Mouse (Mus musculus): ENCODE measurements around the gene Nt5c2. TPM values are rescaled to one million over a fixed set of nuclear protein-coding genes. Genes with fewer than 3 reads are reported as not detected.

Gene Nt5c2
- polyA plus RNA-seq, 1 experiment from 2014 or later, result 111 TPM

GRCm38 (mm10) chr19:46955630-46956029 lies 59.3 kb downstream of the Nt5c2 start:
- ATAC-seq (ENCODE audit: insufficient number of reproducible peaks, low FRiP score), result no peak

GRCm38 (mm10) chr19:46953536-46953935 lies 61.4 kb downstream of the Nt5c2 start:
- H3K4me2 ChIP-seq, result no peak overlapping the region
- no peak for ATAC-seq (ENCODE audit: insufficient number of reproducible peaks, low FRiP score)
- H3K27me3 ChIP-seq (replicated peaks), result no peaks in the 10 kb centered on the region
- peaks cover 24% of the 10 kb centered on the region for H3K36me3 ChIP-seq
- 73% methylated on average over 3 of the region's 3 CpGs for WGBS
- H3K27ac ChIP-seq (ENCODE audit: poor library complexity, severe bottlenecking), result 0 out of 2 replicates have a peak overlapping the region, but pooled peaks have one; percentile 49
- H3K4me3 ChIP-seq, result no peak overlapping the region
- H3K9me3 ChIP-seq (replicated peaks), result no peaks in the 10 kb centered on the region
- H3K9ac ChIP-seq, result no peak overlapping the region
- H3K4me1 ChIP-seq (replicated peaks), result peaks cover 30% of the 10 kb centered on the region

More at GRCm38 (mm10) chr19:46955630-46956029, 59.3 kb downstream of the Nt5c2 start:
- Histone ChIP-seq H3K4me3 (no peak overlapping the region), H3K27ac (ENCODE audit: poor library complexity, severe bottlenecking) (no peak overlapping the region), H3K27me3 (replicated peaks) (no peaks in the 10 kb centered on the region), H3K9ac (no peak overlapping the region), H3K4me1 (replicated peaks) (peaks cover 46% of the 10 kb centered on the region), H3K4me2 (no peak overlapping the region), H3K36me3 (peaks cover 11% of the 10 kb centered on the region; the same call in 1 of the 2 replicates), H3K9me3 (replicated peaks) (no peaks in the 10 kb centered on the region)
- 96% methylated on average over 4 of the region's 4 CpGs for WGBS

GRCm38 (mm10) chr19:46952986-46953385 lies 62.0 kb downstream of the Nt5c2 start:
- 70% methylated on average over 5 of the region's 5 CpGs for WGBS
- Histone ChIP-seq H3K27me3 (replicated peaks) (no peaks in the 10 kb centered on the region), H3K4me2 (no peak overlapping the region), H3K9ac (no peak overlapping the region), H3K9me3 (replicated peaks) (no peaks in the 10 kb centered on the region), H3K27ac (ENCODE audit: poor library complexity, severe bottlenecking) (0 out of 2 replicates have a peak overlapping the region, but pooled peaks have one; percentile 36), H3K4me1 (replicated peaks) (peaks cover 29% of the 10 kb centered on the region), H3K36me3 (peaks cover 24% of the 10 kb centered on the region), H3K4me3 (no peak overlapping the region)
- ATAC-seq (ENCODE audit: insufficient number of reproducible peaks, low FRiP score), result no peak

GRCm38 (mm10) chr19:46944341-46944740 lies 70.6 kb downstream of the Nt5c2 start:
- Histone ChIP-seq H3K27ac (ENCODE audit: poor library complexity, severe bottlenecking) (no peak overlapping the region), H3K9ac (no peak overlapping the region), H3K4me1 (replicated peaks) (peaks cover 7% of the 10 kb centered on the region; the same call in 1 of the 2 replicates), H3K4me3 (no peak overlapping the region), H3K9me3 (replicated peaks) (no peaks in the 10 kb centered on the region), H3K27me3 (replicated peaks) (no peaks in the 10 kb centered on the region), H3K36me3 (peaks cover 34% of the 10 kb centered on the region), H3K4me2 (no peak overlapping the region)
- ATAC-seq (ENCODE audit: insufficient number of reproducible peaks, low FRiP score), result no peak
- WGBS, result 80% methylated on average over 6 of the region's 6 CpGs

- peak overlapping the region; percentile 73 for H3K27ac ChIP-seq (ENCODE audit: poor library complexity, severe bottlenecking)
- WGBS, result 29% methylated on average over 6 of the region's 6 CpGs
- no peak overlapping the region for H3K9ac ChIP-seq
- H3K9me3 ChIP-seq (replicated peaks), result no peaks in the 10 kb centered on the region
- no peak for ATAC-seq (ENCODE audit: insufficient number of reproducible peaks, low FRiP score)
- H3K4me2 ChIP-seq, result peak overlapping the region; percentile 38
- peaks cover 35% of the 10 kb centered on the region for H3K4me1 ChIP-seq (replicated peaks)
- peaks cover 9% of the 10 kb centered on the region for H3K36me3 ChIP-seq
- H3K27me3 ChIP-seq (replicated peaks), result no peaks in the 10 kb centered on the region
- no peak overlapping the region for H3K4me3 ChIP-seq
Measured at GRCm38 (mm10) chr19:46937173-46937572, 77.8 kb downstream of the Nt5c2 start.

GRCm38 (mm10) chr19:46934025-46934424 lies 80.9 kb downstream of the Nt5c2 start:
- Histone ChIP-seq H3K9me3 (replicated peaks) (no peaks in the 10 kb centered on the region), H3K4me1 (replicated peaks) (peaks cover 49% of the 10 kb centered on the region), H3K27ac (ENCODE audit: poor library complexity, severe bottlenecking) (peak overlapping the region; percentile 40; the same call in 1 of the 2 replicates), H3K36me3 (no peaks in the 10 kb centered on the region), H3K4me3 (no peak overlapping the region), H3K27me3 (replicated peaks) (no peaks in the 10 kb centered on the region), H3K9ac (no peak overlapping the region), H3K4me2 (no peak overlapping the region)
- ATAC-seq (ENCODE audit: insufficient number of reproducible peaks, low FRiP score), result no peak
- WGBS, result 81% methylated on average over 4 of the region's 4 CpGs

- Histone ChIP-seq H3K4me2 (no peak overlapping the region), H3K9me3 (replicated peaks) (no peaks in the 10 kb centered on the region), H3K27me3 (replicated peaks) (no peaks in the 10 kb centered on the region), H3K4me1 (replicated peaks) (peaks cover 45% of the 10 kb centered on the region), H3K27ac (ENCODE audit: poor library complexity, severe bottlenecking) (no peak overlapping the region; the same call in 1 of the 2 replicates), H3K9ac (no peak overlapping the region), H3K36me3 (no peaks in the 10 kb centered on the region), H3K4me3 (no peak overlapping the region)
- 77% methylated on average over 5 of the region's 5 CpGs for WGBS
- ATAC-seq (ENCODE audit: insufficient number of reproducible peaks, low FRiP score), result no peak
Measured at GRCm38 (mm10) chr19:46932608-46933007, 82.3 kb downstream of the Nt5c2 start.

- Histone ChIP-seq H3K27ac (ENCODE audit: poor library complexity, severe bottlenecking) (peak overlapping the region; percentile 83), H3K4me1 (replicated peaks) (peaks cover 54% of the 10 kb centered on the region), H3K27me3 (replicated peaks) (no peaks in the 10 kb centered on the region), H3K9me3 (replicated peaks) (no peaks in the 10 kb centered on the region), H3K4me2 (no peak overlapping the region), H3K36me3 (no peaks in the 10 kb centered on the region), H3K4me3 (no peak overlapping the region), H3K9ac (no peak overlapping the region)
- 72% methylated on average over 5 of the region's 5 CpGs for WGBS
- ATAC-seq (ENCODE audit: insufficient number of reproducible peaks, low FRiP score), result no peak
Measured at GRCm38 (mm10) chr19:46930026-46930425, 84.9 kb downstream of the Nt5c2 start.

- no peaks in the 10 kb centered on the region for H3K27me3 ChIP-seq (replicated peaks)
- H3K36me3 ChIP-seq, result no peaks in the 10 kb centered on the region
- H3K4me1 ChIP-seq (replicated peaks), result peaks cover 54% of the 10 kb centered on the region
- no peak overlapping the region for H3K9ac ChIP-seq
- ATAC-seq (ENCODE audit: insufficient number of reproducible peaks, low FRiP score), result 0 out of 2 replicates have a peak, but pooled peaks have one; percentile 11
- WGBS, result 42% methylated on average over 6 of the region's 6 CpGs
- no peak overlapping the region for H3K4me3 ChIP-seq
- H3K4me2 ChIP-seq, result peak overlapping the region; percentile 38
- no peaks in the 10 kb centered on the region for H3K9me3 ChIP-seq (replicated peaks)
- peak overlapping the region; percentile 83 for H3K27ac ChIP-seq (ENCODE audit: poor library complexity, severe bottlenecking)
Measured at GRCm38 (mm10) chr19:46929044-46929587, 85.8 kb downstream of the Nt5c2 start.

GRCm38 (mm10) chr19:46928136-46928535 lies 86.8 kb downstream of the Nt5c2 start:
- no peak for ATAC-seq (ENCODE audit: insufficient number of reproducible peaks, low FRiP score)
- Histone ChIP-seq H3K9ac (no peak overlapping the region), H3K9me3 (replicated peaks) (no peaks in the 10 kb centered on the region), H3K27ac (ENCODE audit: poor library complexity, severe bottlenecking) (no peak overlapping the region), H3K36me3 (0 out of 2 replicates have a peak, but pooled peaks cover 6% of the 10 kb centered on the region), H3K27me3 (replicated peaks) (no peaks in the 10 kb centered on the region), H3K4me2 (no peak overlapping the region), H3K4me3 (no peak overlapping the region), H3K4me1 (replicated peaks) (peaks cover 48% of the 10 kb centered on the region)
- WGBS, result 43% methylated on average over 4 of the region's 4 CpGs

GRCm38 (mm10) chr19:46926951-46927350 lies 88.0 kb downstream of the Nt5c2 start:
- Histone ChIP-seq H3K27ac (ENCODE audit: poor library complexity, severe bottlenecking) (peak overlapping the region; percentile 66), H3K9ac (peak overlapping the region; percentile 56), H3K27me3 (replicated peaks) (no peaks in the 10 kb centered on the region), H3K9me3 (replicated peaks) (no peaks in the 10 kb centered on the region), H3K36me3 (0 out of 2 replicates have a peak, but pooled peaks cover 7% of the 10 kb centered on the region), H3K4me2 (peak overlapping the region; percentile 23), H3K4me3 (no peak overlapping the region), H3K4me1 (replicated peaks) (peaks cover 46% of the 10 kb centered on the region)
- ATAC-seq (ENCODE audit: insufficient number of reproducible peaks, low FRiP score), result no peak
- WGBS, result 45% methylated on average over 5 of the region's 5 CpGs

Data from heart, embryonic 12.5 days (tissue).